16 mouse cellular contexts compared by ENCODE assay signal in genomic region chr7:144526649-144527048, GRCm38 (mm10).
"Had no signal": no experiment of that assay in that cellular context is flagged by ENCODE, and none has a peak within 500 bp of the region (broad histone marks: within the 10 kb centered on the region; RNA-seq: fewer than 3 reads in every experiment).

No protein-coding gene starts in this region.

- H3K4me1 ChIP-seq: lung, embryonic 15.5 days; midbrain, embryonic 15.5 days had no signal

- H3K36me3 ChIP-seq: lung, embryonic 15.5 days; midbrain, embryonic 15.5 days; neural tube, embryonic 13.5 days; stomach, embryonic 15.5 days had no signal

- ATAC-seq: liver, postnatal 0 days; midbrain, embryonic 15.5 days had no signal

- H3K9ac ChIP-seq: liver, postnatal 0 days; lung, embryonic 15.5 days; midbrain, embryonic 15.5 days; neural tube, embryonic 13.5 days; stomach, embryonic 15.5 days had no signal

- H3K27ac ChIP-seq: kidney, postnatal 0 days; lung, embryonic 15.5 days; midbrain, embryonic 15.5 days; neural tube, embryonic 13.5 days; stomach, embryonic 15.5 days had no signal

- H3K27me3 ChIP-seq: lung, embryonic 15.5 days; midbrain, embryonic 15.5 days; neural tube, embryonic 13.5 days; stomach, embryonic 15.5 days had no signal

- H3K9me3 ChIP-seq: lung, embryonic 15.5 days; midbrain, embryonic 15.5 days; neural tube, embryonic 13.5 days; stomach, embryonic 15.5 days had no signal

- DNase-seq: kidney, adult 2 months; kidney, postnatal 36 days; left cerebral cortex, postnatal 4 days; liver, postnatal 0 days; lung, postnatal 14 days; retina, postnatal 1 day; right cerebral cortex, postnatal 4 days; thymus, adult 2 months; thymus, postnatal 25 days had no signal

- H3K4me2 ChIP-seq: liver, embryonic 11.5 days; lung, embryonic 15.5 days; midbrain, embryonic 11.5 days; midbrain, embryonic 15.5 days; neural tube, embryonic 13.5 days; stomach, embryonic 15.5 days had no signal

- H3K4me3 ChIP-seq: lung, embryonic 15.5 days; midbrain, embryonic 15.5 days; neural tube, embryonic 13.5 days; stomach, embryonic 15.5 days had no signal
